Mouse (Mus musculus): ENCODE measurements around the gene Suds3. TPM values are rescaled to one million over a fixed set of nuclear protein-coding genes. Genes with fewer than 3 reads are reported as not detected.

The Suds3 gene
- polyA plus RNA-seq, 1 experiment from 2014 or later: 42.2 TPM

- Histone ChIP-seq H3K27me3 (ENCODE audit: control insufficient read depth, insufficient read depth, low read length) (no peaks in the 10 kb centered on the region), H3K36me3 (ENCODE audit: control insufficient read depth, insufficient read depth, low read length) (no peaks in the 10 kb centered on the region), H3K4me1 (replicated peaks; ENCODE audit: control insufficient read depth, insufficient read depth) (no peaks in the 10 kb centered on the region), H3K4me2 (replicated peaks; ENCODE audit: low read depth) (no peak overlapping the region), H3K27ac (replicated peaks) (peak overlapping the region; percentile 45; the same call in 1 of the 2 replicates), H3K9ac (ENCODE audit: low read length) (no peak overlapping the region), H3K9me3 (ENCODE audit: control insufficient read depth, low read length) (no peaks in the 10 kb centered on the region), H3K4me3 (ENCODE audit: low read depth, low read length) (no peak overlapping the region)
- DNase-seq (ENCODE audit: low spot score) (no peak), ATAC-seq (ENCODE audit: low FRiP score, low TSS enrichment) (peak; percentile 88)
- TF ChIP-seq CTCF (IDR thresholded peaks at IDR 0.05; ENCODE audit: low read depth) (no peak), EP300 (optimal IDR thresholded peaks at IDR 0.05) (no peak)
- WGBS: 57% methylated on average over 16 of the region's 16 CpGs
Observed at GRCm38 (mm10) chr5:117149054-117149942, 33.4 kb upstream of the Suds3 start.

- Histone ChIP-seq H3K27ac (replicated peaks) (no peak overlapping the region), H3K4me3 (ENCODE audit: low read depth, low read length) (no peak overlapping the region), H3K36me3 (ENCODE audit: control insufficient read depth, insufficient read depth, low read length) (no peaks in the 10 kb centered on the region), H3K9ac (ENCODE audit: low read length) (no peak overlapping the region), H3K27me3 (ENCODE audit: control insufficient read depth, insufficient read depth, low read length) (no peaks in the 10 kb centered on the region), H3K4me2 (replicated peaks; ENCODE audit: low read depth) (no peak overlapping the region), H3K9me3 (ENCODE audit: control insufficient read depth, low read length) (no peaks in the 10 kb centered on the region), H3K4me1 (replicated peaks; ENCODE audit: control insufficient read depth, insufficient read depth) (no peaks in the 10 kb centered on the region)
- no peak for TF ChIP-seq EP300 (optimal IDR thresholded peaks at IDR 0.05)
- 0 out of 2 replicates have a peak, but pooled peaks have one; percentile 19 for TF ChIP-seq CTCF (IDR thresholded peaks at IDR 0.05; ENCODE audit: low read depth)
- DNase-seq (ENCODE audit: low spot score): no peak
- WGBS: 90% methylated on average over 16 of the region's 16 CpGs
- ATAC-seq (ENCODE audit: low FRiP score, low TSS enrichment): no peak
Observed at GRCm38 (mm10) chr5:117147187-117148095, 31.5 kb upstream of the Suds3 start.

GRCm38 (mm10) chr5:117146165-117146564 is 30.3 kb upstream of the Suds3 start:
- Histone ChIP-seq H3K9ac (ENCODE audit: low read length) (no peak overlapping the region), H3K36me3 (ENCODE audit: control insufficient read depth, insufficient read depth, low read length) (no peaks in the 10 kb centered on the region), H3K4me2 (replicated peaks; ENCODE audit: low read depth) (no peak overlapping the region), H3K9me3 (ENCODE audit: control insufficient read depth, low read length) (no peaks in the 10 kb centered on the region), H3K27ac (replicated peaks) (no peak overlapping the region), H3K4me1 (replicated peaks; ENCODE audit: control insufficient read depth, insufficient read depth) (no peaks in the 10 kb centered on the region), H3K4me3 (ENCODE audit: low read depth, low read length) (no peak overlapping the region), H3K27me3 (ENCODE audit: control insufficient read depth, insufficient read depth, low read length) (no peaks in the 10 kb centered on the region)
- DNase-seq (ENCODE audit: low spot score): no peak
- TF ChIP-seq EP300 (optimal IDR thresholded peaks at IDR 0.05): no peak
- TF ChIP-seq CTCF (IDR thresholded peaks at IDR 0.05; ENCODE audit: low read depth): no peak
- no peak for ATAC-seq (ENCODE audit: low FRiP score, low TSS enrichment)

GRCm38 (mm10) chr5:117143721-117144135 is 27.8 kb upstream of the Suds3 start:
- DNase-seq (ENCODE audit: low spot score) (peak; percentile 54), ATAC-seq (ENCODE audit: low FRiP score, low TSS enrichment) (peak; percentile 56; the same call in 1 of the 2 replicates)
- WGBS: 49% methylated on average over 9 of the region's 9 CpGs
- no peaks in the 10 kb centered on the region for H3K4me1 ChIP-seq (replicated peaks; ENCODE audit: control insufficient read depth, insufficient read depth)
- H3K9me3 ChIP-seq (ENCODE audit: control insufficient read depth, low read length): no peaks in the 10 kb centered on the region
- no peak overlapping the region for H3K9ac ChIP-seq (ENCODE audit: low read length)
- H3K4me3 ChIP-seq (ENCODE audit: low read depth, low read length): no peak overlapping the region
- H3K27me3 ChIP-seq (ENCODE audit: control insufficient read depth, insufficient read depth, low read length): no peaks in the 10 kb centered on the region
- TF ChIP-seq EP300 (optimal IDR thresholded peaks at IDR 0.05) (no peak), CTCF (IDR thresholded peaks at IDR 0.05; ENCODE audit: low read depth) (peak; percentile 79)
- H3K27ac ChIP-seq (replicated peaks): no peak overlapping the region
- H3K36me3 ChIP-seq (ENCODE audit: control insufficient read depth, insufficient read depth, low read length): no peaks in the 10 kb centered on the region
- H3K4me2 ChIP-seq (replicated peaks; ENCODE audit: low read depth): no peak overlapping the region

- H3K36me3 ChIP-seq (ENCODE audit: control insufficient read depth, insufficient read depth, low read length): no peaks in the 10 kb centered on the region
- no peak overlapping the region for H3K4me2 ChIP-seq (replicated peaks; ENCODE audit: low read depth)
- no peak overlapping the region for H3K27ac ChIP-seq (replicated peaks)
- ATAC-seq (ENCODE audit: low FRiP score, low TSS enrichment) (no peak), DNase-seq (ENCODE audit: low spot score) (no peak)
- WGBS: 73% methylated on average over 7 of the region's 7 CpGs
- no peak overlapping the region for H3K9ac ChIP-seq (ENCODE audit: low read length)
- 0 out of 2 replicates have a peak, but pooled peaks cover 2% of the 10 kb centered on the region for H3K4me1 ChIP-seq (replicated peaks; ENCODE audit: control insufficient read depth, insufficient read depth)
- H3K4me3 ChIP-seq (ENCODE audit: low read depth, low read length): no peak overlapping the region
- H3K27me3 ChIP-seq (ENCODE audit: control insufficient read depth, insufficient read depth, low read length): no peaks in the 10 kb centered on the region
- TF ChIP-seq EP300 (optimal IDR thresholded peaks at IDR 0.05) (no peak), CTCF (IDR thresholded peaks at IDR 0.05; ENCODE audit: low read depth) (no peak)
- no peaks in the 10 kb centered on the region for H3K9me3 ChIP-seq (ENCODE audit: control insufficient read depth, low read length)
Observed at GRCm38 (mm10) chr5:117140374-117140773, 24.5 kb upstream of the Suds3 start.

All from stomach, postnatal 0 days (tissue).